Mouse (Mus musculus) testis, adult 2 months (tissue): ENCODE results near the gene Spdl1. TPM values are rescaled to one million over a fixed set of nuclear protein-coding genes. Genes with fewer than 3 reads are reported as not detected.

Source experiments
- H3K27ac ChIP-seq: fragments of 200-500 bp; 2 replicates; pipeline ENCODE4 v1.5.1; 2012; ENCODE audit warnings: low read depth, low read length; ENCODE audit not compliant: control insufficient read depth, insufficient read depth
- H3K27me3 ChIP-seq: fragments of 200-500 bp; 2 replicates; pipeline ENCODE4 v1.6.1; 2012; ENCODE audit warnings: mild to moderate bottlenecking, low read length, moderate library complexity; ENCODE audit not compliant: control insufficient read depth, insufficient read depth
- H3K36me3 ChIP-seq: fragments of 200-500 bp; 2 replicates; pipeline ENCODE4 v1.6.1; 2012; ENCODE audit warnings: mild to moderate bottlenecking, low read length; ENCODE audit not compliant: control insufficient read depth, insufficient read depth
- H3K4me1 ChIP-seq: fragments of 200-500 bp; 2 replicates; pipeline ENCODE4 v1.6.1; 2012; ENCODE audit warnings: low read length; ENCODE audit not compliant: control insufficient read depth, insufficient read depth
- H3K4me3 ChIP-seq: fragments of 200-500 bp; 2 replicates; pipeline ENCODE4 v1.5.1; 2012; ENCODE audit warnings: low read depth, mild to moderate bottlenecking, low read length, moderate library complexity, mixed read lengths; ENCODE audit not compliant: control insufficient read depth
- CTCF ChIP-seq: fragments of 200-500 bp; IDR thresholded peaks from 2 replicates; pipeline ENCODE4 v1.5.1; 2012; ENCODE audit warnings: low read depth, mild to moderate bottlenecking, inconsistent platforms, low read length, moderate library complexity; ENCODE audit not compliant: control insufficient read depth, insufficient read depth, insufficient replicate concordance
- POLR2A ChIP-seq: fragments of 200-500 bp; IDR thresholded peaks from 2 replicates; pipeline ENCODE4 v1.6.1; 2012; ENCODE audit warnings: low read depth, mild to moderate bottlenecking, inconsistent platforms, low read length, moderate library complexity; ENCODE audit not compliant: control insufficient read depth
- polyA plus RNA-seq: library from polyadenylated mRNA; depleted of rRNA; stranded (reverse); fragments of >200 nt; gene quantifications from 2 replicates; pipeline ENCODE4 v1.2.3, GENCODE M21; 2012; rRNA removed

Spdl1 gene
- polyA plus RNA-seq, 1 experiment = 4.1 TPM

DNA sequence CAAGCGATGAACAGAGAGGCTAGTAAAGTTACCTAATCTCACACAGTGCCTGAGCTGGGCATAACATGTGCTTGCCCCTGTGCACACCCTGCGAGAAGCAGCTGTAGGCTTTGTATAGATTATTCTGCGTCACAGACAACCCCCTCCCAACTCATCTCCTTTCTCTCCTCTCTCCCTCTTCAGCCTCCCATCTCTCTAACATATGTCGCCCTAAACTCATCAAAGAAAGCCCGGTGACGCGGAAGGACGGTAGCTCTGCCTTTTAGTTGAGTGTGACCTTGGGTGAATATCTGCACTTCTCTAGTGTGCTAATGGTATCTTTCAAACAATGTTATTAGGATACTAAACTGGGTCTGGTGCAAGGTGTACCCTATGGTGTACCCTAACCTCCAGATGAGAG, 63.5 kb downstream of the Spdl1 start:
- H3K27me3 ChIP-seq = no peaks in the 10 kb centered on the region
- no peak for TF ChIP-seq CTCF
- TF ChIP-seq POLR2A = no peak
- H3K27ac ChIP-seq = no peak overlapping the region
- H3K4me1 ChIP-seq = peaks cover 4% of the 10 kb centered on the region; the same call in 1 of the 2 replicates
- no peak overlapping the region for H3K4me3 ChIP-seq
- H3K36me3 ChIP-seq = no peaks in the 10 kb centered on the region

DNA sequence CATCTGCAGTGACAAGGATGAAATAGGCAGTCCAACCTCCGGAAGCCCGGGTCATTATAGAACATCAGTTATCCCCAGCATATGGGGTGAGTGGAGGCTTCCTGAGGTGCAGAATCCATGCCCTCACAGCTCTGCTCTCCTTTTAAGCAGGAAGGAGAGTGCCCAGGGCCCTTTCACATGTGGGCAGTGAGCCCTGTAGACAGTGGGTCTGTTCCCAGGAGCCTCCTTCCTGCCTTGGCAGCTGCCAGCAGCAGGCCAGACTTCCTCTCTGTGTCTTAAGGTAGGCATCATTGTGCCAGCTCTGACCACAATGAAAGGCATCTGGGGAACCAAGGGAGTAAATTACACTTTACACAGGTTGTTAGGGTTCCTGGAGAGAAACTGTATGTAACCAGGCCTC, 64.0 kb downstream of the Spdl1 start:
- TF ChIP-seq POLR2A = no peak
- TF ChIP-seq CTCF = no peak
- no peak overlapping the region for H3K4me3 ChIP-seq
- H3K27ac ChIP-seq = no peak overlapping the region
- peaks cover 4% of the 10 kb centered on the region; the same call in 1 of the 2 replicates for H3K4me1 ChIP-seq
- H3K36me3 ChIP-seq = no peaks in the 10 kb centered on the region
- no peaks in the 10 kb centered on the region for H3K27me3 ChIP-seq

DNA sequence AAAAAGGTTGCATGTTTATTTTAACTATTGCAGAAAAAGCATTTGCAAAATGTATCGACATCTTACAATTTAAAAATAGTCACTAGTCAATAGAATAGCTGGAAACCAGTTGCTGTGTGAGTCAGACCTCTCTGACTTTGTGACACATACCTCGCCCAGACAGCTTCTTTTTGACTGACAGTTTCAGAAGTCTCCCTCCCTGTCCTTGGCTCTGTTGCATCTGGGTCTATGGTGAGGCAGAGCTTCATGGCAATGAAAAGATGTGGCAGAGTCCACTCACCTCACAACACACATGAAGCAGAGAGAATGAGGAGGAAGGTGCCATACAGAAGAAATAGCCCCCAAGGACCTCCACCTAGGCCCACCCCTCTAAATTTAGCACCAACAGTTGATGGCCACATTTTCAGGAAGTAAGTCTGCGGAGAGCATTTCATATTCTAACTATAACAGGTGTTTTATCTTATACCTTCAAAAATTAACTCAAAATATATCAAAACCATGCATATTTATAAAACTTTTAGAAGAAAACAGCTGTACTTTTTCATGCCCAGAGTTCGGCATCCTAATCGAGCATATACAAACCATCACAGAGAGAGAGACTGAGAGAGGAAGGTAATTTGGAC, 69.6 kb downstream of the Spdl1 start:
- no peaks in the 10 kb centered on the region for H3K4me1 ChIP-seq
- H3K27ac ChIP-seq = no peak overlapping the region
- no peaks in the 10 kb centered on the region for H3K36me3 ChIP-seq
- no peak overlapping the region for H3K4me3 ChIP-seq
- H3K27me3 ChIP-seq = no peaks in the 10 kb centered on the region
- TF ChIP-seq POLR2A = no peak

DNA sequence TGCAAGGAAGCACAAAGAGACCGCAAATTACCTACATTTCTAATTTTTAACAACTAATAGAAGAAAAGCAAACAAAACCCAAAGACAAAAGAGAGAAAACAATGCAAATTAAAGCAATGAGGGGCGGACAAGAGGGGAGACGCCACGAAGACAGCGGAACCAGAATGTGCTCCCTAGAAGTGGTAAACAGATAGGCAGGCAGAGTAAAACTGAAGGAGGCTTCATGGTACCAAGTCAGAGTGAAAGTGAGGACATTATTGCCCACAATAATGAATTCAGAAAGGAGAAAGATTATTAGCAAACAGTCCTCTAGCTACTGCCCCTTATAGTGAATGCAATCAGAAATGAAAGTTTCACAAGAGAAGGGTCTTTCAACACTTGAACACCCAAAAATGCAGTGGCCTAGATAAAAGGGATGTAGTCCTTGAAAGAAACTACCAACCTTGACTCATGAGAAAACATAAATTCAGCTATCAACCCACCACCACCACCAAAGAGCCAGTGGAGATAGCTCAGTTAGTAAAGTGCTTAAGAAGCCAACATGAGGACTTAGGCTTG, 70.8 kb downstream of the Spdl1 start:
- Histone ChIP-seq H3K4me3 (no peak overlapping the region), H3K27ac (no peak overlapping the region), H3K36me3 (no peaks in the 10 kb centered on the region), H3K27me3 (no peaks in the 10 kb centered on the region), H3K4me1 (no peaks in the 10 kb centered on the region)
- TF ChIP-seq CTCF (no peak), POLR2A (no peak)

DNA sequence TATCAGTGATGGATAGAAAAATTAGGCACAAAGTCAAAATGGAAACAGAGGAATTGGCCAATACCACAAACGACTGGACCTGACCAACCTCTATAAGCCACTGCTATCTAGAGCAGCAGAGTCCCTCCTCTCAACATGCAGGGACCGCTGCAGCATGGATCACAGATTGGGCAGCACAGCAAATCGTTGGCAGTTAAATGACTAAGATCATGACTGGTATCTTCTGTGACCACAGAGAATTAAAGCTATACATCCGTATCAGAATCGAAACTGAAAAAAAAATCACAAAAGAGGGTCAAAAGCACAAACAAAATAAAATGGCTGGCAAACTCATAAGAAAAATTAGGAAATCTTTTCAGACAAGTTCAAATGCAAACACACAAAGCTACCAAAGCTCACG, 71.3 kb downstream of the Spdl1 start:
- no peaks in the 10 kb centered on the region for H3K27me3 ChIP-seq
- no peak overlapping the region for H3K27ac ChIP-seq
- no peaks in the 10 kb centered on the region for H3K4me1 ChIP-seq
- H3K36me3 ChIP-seq = no peaks in the 10 kb centered on the region
- H3K4me3 ChIP-seq = no peak overlapping the region
- TF ChIP-seq POLR2A (no peak), CTCF (no peak)

DNA sequence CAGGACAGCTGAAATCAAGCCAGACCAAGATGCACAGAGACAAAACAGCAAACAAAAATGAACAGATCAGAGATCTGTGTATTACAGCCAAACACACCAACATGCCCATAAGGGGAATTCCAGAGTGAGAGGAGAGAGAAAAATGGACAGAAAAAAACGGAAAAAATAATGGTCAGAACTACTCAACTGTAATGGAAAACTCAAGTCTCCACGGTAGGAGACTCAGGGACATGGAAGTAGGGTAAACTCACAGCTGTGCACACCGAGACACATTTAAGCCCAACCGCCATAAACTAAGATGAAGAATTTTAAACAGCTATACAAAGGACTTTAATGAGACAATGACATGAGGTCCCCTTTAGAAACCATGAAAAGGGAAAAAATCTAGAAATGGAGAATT, 73.9 kb downstream of the Spdl1 start:
- Histone ChIP-seq H3K4me3 (no peak overlapping the region), H3K27me3 (no peaks in the 10 kb centered on the region), H3K4me1 (no peaks in the 10 kb centered on the region), H3K27ac (no peak overlapping the region), H3K36me3 (no peaks in the 10 kb centered on the region)
- TF ChIP-seq CTCF (no peak), POLR2A (no peak)

Other genes starting within 250 kb of the Spdl1 start
- 1.7 and 1.9 TPM in 2 replicates for gene Dock2, start 49.7 kb downstream of the Spdl1 start, polyA plus RNA-seq